Mouse (Mus musculus) megakaryocyte, adult 5-6 weeks (primary cell): ENCODE data around the gene Scml4. TPM values are rescaled to one million over a fixed set of nuclear protein-coding genes. Genes with fewer than 3 reads are reported as not detected.

Source experiments
- ATAC-seq: 2 replicates; pipeline ENCODE4 v1.8.0; 2016; ENCODE audit warnings: mild to moderate bottlenecking, inconsistent platforms; ENCODE audit not compliant: poor library complexity, severe bottlenecking
- total RNA-seq, 2 experiments: library from RNA; stranded (forward) in 1 of 2; stranded (reverse) in 1 of 2; fragments of 153-499, 151-499 nt in 1 of 2; fragments of 221-1000, 200-1000 nt in 1 of 2; gene quantifications; 2 replicates each; pipeline versions ENCODE4 v1.2.3 to v1.2.4; 2015 to 2017

Gene Scml4
- total RNA-seq, 2 experiments from 2014 or later, result 0.42 to 0.48 TPM

DNA sequence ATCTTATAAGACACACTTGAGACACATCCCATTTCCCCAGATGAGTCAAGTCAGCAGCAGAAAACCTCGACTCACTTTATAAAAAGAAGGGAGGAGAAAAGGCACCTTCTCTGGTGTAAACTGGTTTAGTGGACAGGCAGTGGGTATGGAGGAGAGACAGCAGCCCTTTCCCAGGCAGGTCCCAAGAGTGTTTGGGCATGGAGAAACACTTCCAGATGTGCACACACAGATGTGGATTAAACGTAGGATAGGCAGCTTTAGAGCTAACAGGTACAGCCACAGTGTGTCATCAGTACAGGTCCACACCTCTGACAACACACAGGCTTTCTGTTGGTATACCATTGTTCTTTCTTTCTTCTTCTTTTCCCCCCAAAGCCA, 400 bp upstream of the Scml4 start:
- ATAC-seq, result no peak

DNA sequence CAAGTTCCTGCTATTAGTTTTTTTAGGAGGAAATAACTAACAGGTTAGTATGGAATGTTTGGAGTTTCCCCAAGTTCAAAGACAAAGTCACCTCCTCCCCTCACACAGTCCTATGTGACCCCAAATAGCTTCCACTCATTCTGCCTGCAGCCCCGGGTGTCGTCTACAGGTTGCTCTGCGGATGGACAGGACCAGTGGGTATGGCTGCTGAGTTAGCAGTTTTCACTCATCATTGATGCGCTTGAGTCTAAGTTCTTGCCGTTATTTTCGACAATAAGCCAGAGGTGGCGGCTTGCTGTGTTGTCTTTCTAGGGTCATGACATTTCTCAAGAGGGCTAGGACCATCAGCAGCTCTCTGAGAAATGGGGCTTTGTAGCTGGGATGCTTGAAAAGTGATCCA, 1.3 kb downstream of the Scml4 start:
- ATAC-seq, result no peak

DNA sequence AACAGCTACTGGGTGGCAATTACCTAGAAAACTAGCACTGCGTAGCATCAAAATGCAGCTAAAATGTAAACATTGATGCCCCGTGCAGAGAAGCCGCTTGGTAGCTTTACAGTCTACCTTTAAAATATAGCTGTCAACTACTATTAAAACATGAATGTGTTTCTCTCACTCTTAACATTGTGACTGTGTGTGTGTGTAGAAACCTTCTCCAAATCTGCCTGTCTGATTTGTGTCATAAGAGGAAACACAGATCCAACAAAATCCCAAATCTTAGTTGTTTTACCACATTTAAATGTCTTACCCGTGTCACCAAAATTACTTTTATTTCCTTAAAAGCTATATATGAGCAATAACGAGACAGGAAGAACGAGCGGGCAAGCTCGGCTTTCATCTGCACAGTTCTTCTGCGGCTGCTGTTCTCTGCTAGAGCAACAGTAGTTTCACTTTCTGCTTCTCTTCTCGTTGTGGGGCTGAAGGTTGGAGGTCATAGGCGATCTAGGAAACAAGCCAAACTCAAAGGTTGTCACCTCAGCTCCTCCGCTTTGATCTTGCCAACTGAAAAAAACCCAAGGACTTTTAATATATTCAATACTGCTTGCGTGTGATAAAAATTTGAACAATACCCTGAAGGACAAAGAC, 2.1 kb downstream of the Scml4 start:
- peak; percentile 50 for ATAC-seq

DNA sequence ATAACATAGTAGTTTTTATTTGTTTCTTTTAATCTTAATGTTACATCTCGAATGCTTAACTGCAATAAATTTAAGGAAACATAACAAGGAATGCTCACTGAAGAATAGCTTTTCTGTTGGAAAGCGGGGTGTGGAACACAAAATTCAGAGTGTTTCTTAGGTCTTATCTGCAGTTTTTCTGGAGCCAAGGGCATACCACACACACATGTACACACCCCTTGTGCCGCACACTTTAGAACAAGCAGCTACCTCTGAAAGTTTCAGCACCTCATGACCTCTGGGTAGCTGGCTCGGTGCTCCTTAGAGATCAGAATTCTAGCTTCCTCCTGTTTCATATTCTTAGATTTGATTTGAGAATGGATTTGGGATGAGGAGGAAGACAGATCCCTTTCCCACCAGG, 2.6 kb downstream of the Scml4 start:
- ATAC-seq, result no peak

DNA sequence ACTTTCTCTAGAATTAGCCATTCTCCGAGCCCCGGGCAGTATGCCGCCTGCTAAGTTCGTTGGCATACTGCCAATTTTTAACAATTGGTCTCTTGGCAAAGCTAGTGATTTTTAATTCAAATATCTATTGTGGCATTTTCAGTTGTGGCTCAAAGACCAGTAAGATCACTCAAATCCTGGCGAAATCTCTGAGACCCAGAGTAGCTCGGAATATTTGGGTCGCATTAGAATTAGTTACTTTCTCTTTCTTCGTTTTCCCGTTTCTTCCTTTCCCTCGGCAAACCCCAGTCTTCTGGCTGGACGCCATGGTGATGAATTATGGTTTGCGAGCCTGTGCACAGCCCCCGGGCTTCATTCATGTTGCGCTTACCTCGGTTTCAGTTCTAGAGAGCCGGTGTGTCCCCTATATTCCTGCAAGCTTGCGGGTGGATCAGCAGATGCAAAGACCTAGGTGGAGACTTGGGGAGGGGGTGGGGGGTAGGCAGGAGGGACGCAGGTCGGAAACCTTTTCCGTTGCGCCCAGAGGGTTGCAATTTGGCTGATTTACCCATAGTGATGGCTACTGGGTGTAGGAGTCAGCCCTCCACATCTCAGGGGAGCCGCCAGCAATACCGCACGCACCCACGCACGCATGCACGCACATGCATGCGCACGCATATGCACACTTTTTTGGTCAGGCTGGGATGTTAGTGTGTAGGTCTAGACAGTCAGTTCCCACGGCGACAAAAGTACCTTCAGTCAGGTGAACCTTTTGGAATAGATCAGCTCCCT, 3.6 kb downstream of the Scml4 start:
- ATAC-seq, result no peak

DNA sequence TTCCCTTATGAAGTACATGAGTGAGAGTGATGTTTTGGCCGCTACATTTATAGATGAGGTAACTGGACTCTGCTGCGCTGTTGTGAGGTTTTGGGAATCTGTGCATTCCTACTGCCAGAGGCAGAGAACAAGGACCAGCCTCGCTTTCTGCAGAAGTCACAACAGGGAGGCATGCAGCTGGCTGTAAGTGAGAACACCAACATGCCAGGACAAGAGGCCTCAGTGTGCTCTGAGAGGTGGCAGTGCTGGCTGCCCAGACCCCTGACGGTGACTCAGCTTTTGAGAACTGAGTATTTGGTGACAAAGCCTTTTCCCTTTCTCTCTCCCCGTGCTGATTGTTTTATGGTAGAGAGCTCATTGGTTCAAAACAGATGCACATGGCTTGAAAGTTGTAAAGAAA, 4.5 kb downstream of the Scml4 start:
- ATAC-seq, result no peak

DNA sequence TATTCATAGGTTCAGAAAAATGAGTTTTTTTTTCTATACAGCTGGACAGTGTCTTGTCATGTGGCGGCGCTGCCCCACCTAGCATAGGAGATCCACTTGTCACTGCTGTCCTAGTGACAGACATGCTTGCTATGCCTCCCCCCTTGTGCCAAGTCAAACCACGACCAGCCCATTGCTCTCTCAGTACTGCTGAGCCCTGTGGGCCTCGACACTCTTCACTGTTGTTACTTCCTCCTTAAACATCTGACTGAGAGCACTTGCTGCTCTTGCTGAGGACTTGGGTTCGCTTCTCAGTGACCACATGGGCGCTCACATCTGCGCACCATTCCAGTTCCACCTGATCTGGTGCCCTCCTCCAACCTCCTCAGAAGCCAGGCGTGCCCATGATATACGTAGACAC, 8.2 kb downstream of the Scml4 start:
- ATAC-seq, result peak; percentile 49; the same call in 1 of the 2 replicates

DNA sequence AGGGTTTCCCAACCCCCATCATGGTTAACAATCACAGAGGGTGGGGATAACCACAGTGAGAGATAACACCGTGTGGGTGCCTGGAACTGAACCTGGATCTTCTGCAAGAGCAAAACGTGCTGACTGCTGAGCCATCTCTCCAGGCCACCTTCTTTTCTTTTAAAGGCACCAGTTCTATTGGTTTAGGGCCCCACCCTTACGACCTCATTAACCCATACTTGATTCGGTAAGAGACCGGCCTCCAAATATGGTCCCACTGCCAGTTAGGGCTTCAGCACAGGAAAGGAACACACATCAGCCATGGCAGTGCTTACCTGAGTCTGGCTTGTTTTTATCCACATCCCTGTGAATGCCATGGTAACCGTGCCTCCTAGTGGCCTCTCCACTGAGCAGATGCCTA, 9.3 kb downstream of the Scml4 start:
- no peak for ATAC-seq

DNA sequence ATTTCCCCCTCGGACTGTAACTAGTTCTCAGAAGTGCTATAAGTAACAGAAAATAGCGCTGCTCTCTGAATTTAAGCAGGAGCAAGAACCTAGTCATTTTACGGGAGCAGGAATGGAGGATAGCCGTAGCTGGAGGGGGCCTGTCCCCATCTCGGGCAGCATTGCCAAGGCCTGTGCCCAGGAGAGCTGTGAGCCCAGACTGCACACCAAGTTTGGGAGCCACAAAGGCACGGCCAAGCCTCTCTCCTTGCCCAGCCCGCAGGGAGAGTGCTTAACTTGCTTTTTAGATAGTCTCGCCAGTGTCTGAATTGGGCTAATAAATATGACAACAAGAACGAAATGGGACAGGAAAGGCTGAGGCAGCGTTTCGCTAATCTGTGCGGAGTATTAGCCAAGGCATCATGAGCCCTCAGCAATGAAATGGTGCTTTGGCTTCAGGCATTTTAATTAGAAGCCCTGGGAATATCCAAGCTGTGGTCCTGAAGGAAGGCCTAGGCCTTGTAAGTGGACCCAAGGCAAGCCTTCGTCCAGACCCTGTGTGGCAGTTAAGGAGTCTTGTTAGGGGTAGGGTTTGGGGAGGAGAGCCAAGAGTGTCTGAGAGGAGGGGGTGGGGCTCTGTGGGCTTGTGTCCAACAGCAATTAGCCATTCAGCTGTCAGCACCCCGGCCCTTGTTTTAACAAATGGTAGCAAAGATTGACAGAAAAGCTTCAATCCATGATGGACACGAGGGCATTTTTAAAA, 12.3 kb downstream of the Scml4 start:
- no peak for ATAC-seq

DNA sequence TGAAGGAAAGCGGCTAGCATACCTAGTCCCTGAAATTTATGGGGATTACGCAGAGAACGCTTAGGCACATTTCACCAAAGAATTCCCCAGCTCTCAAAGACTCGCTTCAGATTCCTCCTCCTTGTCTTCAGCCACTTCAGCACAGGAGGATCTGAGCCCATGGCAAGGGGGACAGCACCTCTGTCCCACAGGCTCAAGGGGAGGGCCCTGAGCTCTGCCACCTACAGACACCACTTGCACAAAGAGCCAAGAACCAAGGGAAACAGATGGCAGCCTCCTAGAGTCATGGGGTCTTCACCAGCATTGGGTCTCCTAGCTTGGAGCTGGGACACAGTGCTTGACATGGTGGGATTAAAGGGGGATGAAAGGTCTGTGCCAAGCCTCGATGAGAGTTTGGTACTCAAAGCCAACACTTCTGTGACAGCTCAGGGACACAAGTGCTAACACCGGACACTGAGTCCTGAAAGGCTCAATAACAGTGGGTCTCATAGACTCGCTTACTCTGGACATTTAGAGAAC, 13.0 kb downstream of the Scml4 start:
- ATAC-seq, result no peak

DNA sequence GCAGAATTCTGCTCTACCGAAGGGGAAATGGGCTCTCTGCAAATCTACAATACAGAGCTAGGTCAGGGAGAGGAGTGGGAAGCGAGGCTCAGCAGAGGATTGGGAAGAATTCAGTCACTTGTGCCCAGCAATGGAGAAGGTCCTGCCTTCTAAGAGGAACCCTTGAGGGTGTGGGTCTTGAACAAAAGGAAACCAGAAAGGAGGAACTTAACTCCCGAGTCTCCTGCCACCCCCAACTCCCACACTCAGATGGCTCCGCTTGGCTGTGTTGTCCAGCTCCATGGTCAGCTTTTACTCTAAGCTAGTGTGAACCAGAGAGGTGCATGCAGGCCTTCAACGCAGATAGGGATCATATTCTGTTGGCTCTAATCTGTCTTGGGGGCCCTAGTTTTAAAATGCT, 16.0 kb downstream of the Scml4 start:
- ATAC-seq, result peak; percentile 91

DNA sequence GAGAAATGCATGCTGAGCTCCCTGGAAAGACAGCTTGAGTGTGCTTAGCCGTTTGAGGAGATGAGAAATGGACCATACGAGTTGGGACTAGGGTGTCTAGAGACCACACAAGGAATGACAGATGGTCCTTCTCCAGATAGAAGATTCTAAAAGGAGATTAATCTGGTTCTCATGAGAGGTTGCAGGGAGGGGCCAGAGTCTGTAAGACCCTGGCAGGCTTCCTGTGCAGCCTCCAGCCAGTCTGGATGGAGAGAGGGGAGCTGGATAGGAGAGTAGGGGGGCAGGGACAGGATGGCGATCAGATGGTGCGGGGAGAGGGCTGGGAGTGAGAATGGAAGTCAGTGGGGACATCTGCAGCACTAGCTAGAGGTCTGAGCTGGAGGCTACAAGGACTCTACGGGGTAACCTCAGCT, 19.1 kb downstream of the Scml4 start:
- no peak for ATAC-seq

DNA sequence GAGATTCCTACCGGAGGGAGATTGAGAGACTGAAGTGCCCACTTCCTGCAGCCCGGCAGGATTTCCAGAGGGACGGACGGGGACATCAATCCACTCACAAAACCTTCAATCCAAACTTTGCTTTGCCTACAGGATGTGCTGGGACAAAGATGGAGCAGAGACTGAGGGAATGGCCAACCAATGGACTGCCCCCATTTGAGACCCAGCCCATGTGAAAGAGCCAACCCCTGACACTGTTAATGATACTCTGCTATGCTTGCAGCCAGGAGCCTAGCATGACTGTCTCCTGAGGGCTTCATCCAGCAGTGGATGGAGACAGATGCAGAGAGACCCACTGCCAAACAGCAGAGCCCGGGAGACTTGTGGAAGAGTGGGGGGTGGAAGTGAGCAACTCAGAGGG, 19.5 kb downstream of the Scml4 start:
- ATAC-seq, result no peak

DNA sequence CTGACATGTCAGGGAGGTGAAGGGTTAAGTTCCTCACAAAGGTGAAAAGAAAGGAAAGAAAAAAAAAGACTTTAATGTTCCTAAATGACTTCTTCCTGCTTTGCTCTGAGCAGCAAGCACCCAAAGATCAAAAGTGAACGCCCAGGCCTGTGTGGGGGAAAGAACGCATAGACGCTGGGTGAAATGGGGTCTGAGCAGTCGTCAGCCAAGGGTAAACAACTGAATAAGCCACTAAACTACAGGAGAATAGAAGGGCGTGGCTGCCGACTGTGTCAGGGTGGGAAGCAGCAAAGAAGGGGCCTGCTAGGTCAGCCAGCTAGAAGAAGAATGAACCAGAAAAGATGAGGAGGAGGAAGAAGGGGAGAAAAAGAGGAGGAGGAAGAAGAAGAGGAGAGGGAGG, 26.9 kb downstream of the Scml4 start:
- ATAC-seq, result 0 out of 2 replicates have a peak, but pooled peaks have one; percentile 13

DNA sequence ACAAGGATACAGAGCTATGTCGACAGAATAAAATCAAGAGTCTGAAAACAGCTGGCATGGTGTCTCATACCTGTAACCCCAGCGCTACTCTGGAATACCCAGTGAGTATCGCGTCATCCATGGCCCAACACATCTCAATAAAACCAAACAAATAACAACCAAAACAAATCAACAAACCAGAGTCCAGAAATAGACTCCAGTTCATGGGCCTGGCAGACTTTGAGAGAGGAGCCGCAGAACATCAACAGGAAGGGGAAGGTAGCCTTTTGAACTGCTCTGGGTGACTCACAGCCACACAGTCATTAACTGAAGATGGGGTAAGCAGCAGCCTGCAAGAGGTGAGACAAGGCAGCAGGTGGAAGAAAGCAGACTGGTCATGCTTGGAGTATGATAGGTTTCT, 28.1 kb downstream of the Scml4 start:
- ATAC-seq, result peak; percentile 76

DNA sequence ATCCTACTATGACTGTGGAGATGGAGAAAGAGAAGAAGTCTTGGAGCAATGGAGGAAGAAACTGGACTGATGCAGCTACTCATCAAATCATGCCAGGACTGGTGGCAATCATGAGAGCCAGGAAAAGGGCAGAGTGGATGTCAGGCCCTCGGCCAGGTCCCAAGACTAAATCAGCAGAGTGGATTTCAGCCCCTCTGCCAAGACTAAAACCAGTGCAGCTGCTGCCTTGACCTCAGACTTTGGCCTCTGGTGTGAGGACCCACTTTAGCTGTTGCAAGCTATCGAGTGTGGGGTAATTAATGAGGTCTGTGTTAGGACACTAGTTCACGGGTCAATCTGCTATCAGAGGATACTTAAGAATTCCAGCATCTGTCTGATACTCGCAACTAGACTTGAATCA, 30.2 kb downstream of the Scml4 start:
- no peak for ATAC-seq

DNA sequence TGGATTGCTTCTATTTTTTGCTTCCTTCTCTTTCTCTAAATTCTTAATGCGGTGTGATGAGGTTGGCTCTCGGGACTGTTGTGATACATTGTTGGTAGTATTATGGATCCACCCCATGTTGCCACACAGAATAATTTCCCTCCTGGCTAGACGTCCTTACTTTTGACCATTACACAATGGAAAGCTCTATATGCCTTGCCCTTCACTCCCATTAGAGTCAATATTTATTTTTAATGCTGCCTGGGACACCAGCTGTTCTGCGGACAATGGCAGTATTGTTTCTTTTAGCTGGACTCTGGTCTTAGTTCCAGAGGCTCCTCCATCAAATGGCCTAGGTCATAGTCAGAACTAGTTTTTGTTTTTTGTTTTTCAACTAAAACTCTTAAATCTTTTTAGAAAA, 32.1 kb downstream of the Scml4 start:
- ATAC-seq, result no peak

DNA sequence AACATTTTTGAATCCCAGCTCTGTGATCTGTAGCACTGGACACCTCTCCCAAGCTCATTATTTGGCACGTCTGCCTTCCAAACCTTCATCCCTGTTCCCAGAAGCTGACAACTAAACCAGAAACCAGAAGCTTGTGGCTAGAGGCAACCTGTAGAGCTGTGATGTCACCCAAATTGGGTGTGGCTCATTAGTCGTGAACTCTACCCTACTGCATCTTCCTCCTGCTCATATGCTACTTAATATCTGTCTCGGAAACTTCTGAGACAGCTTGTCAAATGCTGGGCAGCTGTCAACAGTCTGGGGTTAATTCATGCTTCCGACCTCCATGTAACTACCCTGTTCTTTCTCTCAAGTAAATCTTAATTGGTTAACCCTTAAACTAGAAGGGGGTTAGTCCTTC, 32.8 kb downstream of the Scml4 start:
- ATAC-seq, result peak; percentile 47

DNA sequence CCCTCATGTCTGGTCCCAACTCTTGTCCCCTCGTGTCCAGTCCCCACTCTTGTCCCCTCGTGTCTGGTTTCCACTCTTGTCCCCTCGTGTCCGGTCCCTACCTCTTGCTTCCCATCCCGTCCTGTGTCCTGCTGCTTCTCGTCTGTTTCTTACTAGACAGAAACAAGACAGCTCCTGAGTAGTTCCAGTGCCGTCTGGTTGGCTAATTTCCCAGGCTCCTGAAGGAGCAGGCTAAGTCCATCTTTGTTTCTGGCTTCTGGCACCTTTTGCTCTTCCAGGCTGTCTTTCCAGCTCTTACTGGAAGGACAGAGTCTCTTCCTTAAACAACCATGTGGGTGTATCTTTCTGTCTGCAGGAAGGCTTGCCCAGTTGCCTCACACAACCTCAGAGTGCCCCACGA, 33.7 kb downstream of the Scml4 start:
- no peak for ATAC-seq

DNA sequence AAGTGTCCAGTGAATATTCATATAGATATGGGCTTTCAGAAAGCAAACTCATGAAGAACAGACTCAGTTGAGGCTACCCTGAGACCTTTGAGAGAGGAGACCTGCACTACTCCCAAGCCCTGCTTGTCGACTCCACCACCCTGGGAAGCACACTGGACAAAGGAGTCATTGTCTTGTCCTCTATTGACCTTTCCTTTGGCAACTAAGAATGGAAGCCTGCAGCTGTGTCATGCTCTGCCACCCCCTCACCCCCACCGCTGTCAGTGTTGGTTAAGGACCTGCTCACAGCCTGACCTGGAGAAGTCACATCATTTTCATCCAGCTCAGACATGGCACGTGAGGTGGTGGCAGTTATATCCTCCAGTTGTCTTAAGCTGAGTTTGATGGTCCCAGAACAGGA, 34.1 kb downstream of the Scml4 start:
- ATAC-seq, result no peak

DNA sequence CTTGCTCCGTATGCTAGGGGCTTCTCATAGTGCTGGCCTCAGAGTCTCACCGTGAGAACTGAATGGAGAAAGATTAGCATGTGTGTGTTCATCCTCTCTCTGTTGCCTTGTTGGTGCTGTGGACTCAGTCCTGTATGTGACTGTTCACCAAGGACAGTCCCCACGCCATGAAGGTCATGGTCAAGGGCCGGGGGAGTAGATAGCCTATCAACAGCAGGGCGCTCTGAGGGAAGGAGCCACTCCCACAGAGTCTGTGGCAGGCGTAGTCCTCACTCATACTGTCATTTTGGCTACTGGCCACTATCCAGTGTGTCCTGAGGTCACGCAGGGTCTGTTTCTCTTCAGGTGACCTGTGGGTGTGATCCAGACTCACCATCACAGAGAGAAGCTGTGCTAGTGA, 34.5 kb downstream of the Scml4 start:
- no peak for ATAC-seq

DNA sequence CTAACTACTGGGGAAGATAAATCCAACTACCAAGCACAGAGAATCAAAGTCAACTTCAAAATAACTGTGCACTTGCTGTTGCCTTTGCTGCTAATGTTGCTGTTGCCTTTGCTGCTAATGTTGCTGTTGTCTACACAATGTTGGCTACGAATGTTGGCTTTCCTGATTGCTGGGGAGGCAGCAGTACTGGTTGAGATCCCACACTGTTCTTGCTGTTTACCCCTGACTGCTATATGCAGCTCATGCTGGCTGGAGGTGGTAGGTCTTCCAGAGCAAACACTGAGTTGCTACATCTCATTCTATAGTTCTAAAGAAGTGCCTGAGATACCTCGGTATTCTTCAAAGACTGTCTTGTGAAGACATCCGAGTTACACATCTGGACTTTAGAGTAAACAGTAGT, 36.5 kb downstream of the Scml4 start:
- no peak for ATAC-seq
